Mouse (Mus musculus) liver, embryonic 11.5 days (tissue): Measurements from ENCODE around the gene Hdac9. TPM values are rescaled to one million over a fixed set of nuclear protein-coding genes. Genes with fewer than 3 reads are reported as not detected.

Experiments
- ATAC-seq: fragments of 200-750 bp; cut with Nextera tagmentation; replicated peaks from 2 replicates; pipeline ENCODE4 v1.8.0; 2017; ENCODE audit warnings: moderate number of reproducible peaks, mild to moderate bottlenecking, moderate TSS enrichment, moderate library complexity; ENCODE audit not compliant: low FRiP score
- DNase-seq: peaks from one replicate; pipeline ENCODE4 v3.0.0-alpha.2; 2017; ENCODE audit warnings: low spot score
- H3K27ac ChIP-seq: fragments of 300-500 bp; sonication (generic); 2 replicates; pipeline ENCODE4 v1.5.1; 2014; ENCODE audit warnings: mild to moderate bottlenecking, low read depth, low read length, control low read depth
- H3K27me3 ChIP-seq: fragments of 300-500 bp; sonication (generic); replicated peaks from 2 replicates; pipeline ENCODE4 v1.6.1; 2014; ENCODE audit warnings: low read length, mixed read lengths; ENCODE audit not compliant: control insufficient read depth, insufficient read depth
- H3K36me3 ChIP-seq: fragments of 300-500 bp; sonication (generic); 2 replicates; pipeline ENCODE4 v1.6.1; 2014; ENCODE audit warnings: mild to moderate bottlenecking, low read length, moderate library complexity, mixed read lengths; ENCODE audit not compliant: control insufficient read depth, insufficient read depth
- H3K4me1 ChIP-seq: fragments of 300-500 bp; sonication (generic); replicated peaks from 2 replicates; pipeline ENCODE4 v1.6.1; 2014; ENCODE audit warnings: low read length, mixed read lengths; ENCODE audit not compliant: control insufficient read depth, insufficient read depth
- H3K4me2 ChIP-seq: fragments of 300-500 bp; sonication (generic); 2 replicates; pipeline ENCODE4 v1.6.1; 2014; ENCODE audit warnings: mild to moderate bottlenecking, control low read depth, moderate library complexity
- H3K4me3 ChIP-seq: fragments of 300-500 bp; sonication (generic); 2 replicates; pipeline ENCODE4 v1.5.1; 2014; ENCODE audit warnings: low read depth, low read length, control low read depth
- H3K9ac ChIP-seq: fragments of 300-500 bp; sonication (generic); 2 replicates; pipeline ENCODE4 v1.6.1; 2014; ENCODE audit warnings: low read depth, low read length, control low read depth
- H3K9me3 ChIP-seq: fragments of 300-500 bp; sonication (generic); 2 replicates; pipeline ENCODE4 v1.6.1; 2016; ENCODE audit warnings: low read length, inconsistent platforms, mixed read lengths; ENCODE audit not compliant: control insufficient read depth
- WGBS: fragments of 180-500 bp; shearing (Covaris S2); extraction: QIAGEN DNeasy Blood & Tissue Kit; methylation state at CpG from one replicate; pipeline ENCODE4 v1.1.7; 2014; 5-methylcytosine and 5-hydroxymethylcytosine counted together
- polyA plus RNA-seq: library from polyadenylated mRNA; unstranded; fragments of >200 nt; fragmentation: Nextera tagmentation; extraction: Ambion mirVana; gene quantifications from 2 replicates; pipeline ENCODE4 v1.2.1, GENCODE M21; 2014

Gene Hdac9
- polyA plus RNA-seq, 1 experiment from 2014 or later = 3.5 TPM

- Histone ChIP-seq H3K4me2 (no peak overlapping the region), H3K4me3 (no peak overlapping the region), H3K27me3 (no peaks in the 10 kb centered on the region), H3K36me3 (no peaks in the 10 kb centered on the region), H3K4me1 (no peaks in the 10 kb centered on the region), H3K27ac (no peak overlapping the region), H3K9ac (no peak overlapping the region), H3K9me3 (no peaks in the 10 kb centered on the region)
- DNase-seq = no peak
- WGBS = 78% methylated on average over 4 of the region's 4 CpGs
- no peak for ATAC-seq
Observed at GRCm38 (mm10) chr12:34231621-34232150, 685.2 kb downstream of the Hdac9 start.

- Histone ChIP-seq H3K4me1 (no peaks in the 10 kb centered on the region), H3K4me2 (no peak overlapping the region), H3K9me3 (no peaks in the 10 kb centered on the region), H3K9ac (no peak overlapping the region), H3K4me3 (no peak overlapping the region), H3K27me3 (no peaks in the 10 kb centered on the region), H3K36me3 (no peaks in the 10 kb centered on the region), H3K27ac (no peak overlapping the region)
- ATAC-seq (no peak), DNase-seq (no peak)
- WGBS = 34% methylated on average over 2 of the region's 2 CpGs
Observed at GRCm38 (mm10) chr12:34224505-34224904, 692.4 kb downstream of the Hdac9 start.

- no peaks in the 10 kb centered on the region for H3K4me1 ChIP-seq
- WGBS = 63% methylated on average over 9 of the region's 9 CpGs
- H3K36me3 ChIP-seq = no peaks in the 10 kb centered on the region
- no peak for DNase-seq
- H3K9me3 ChIP-seq = no peaks in the 10 kb centered on the region
- no peaks in the 10 kb centered on the region for H3K27me3 ChIP-seq
- H3K4me3 ChIP-seq = no peak overlapping the region
- no peak overlapping the region for H3K4me2 ChIP-seq
- no peak for ATAC-seq
- no peak overlapping the region for H3K27ac ChIP-seq
- no peak overlapping the region for H3K9ac ChIP-seq
Observed at GRCm38 (mm10) chr12:34221014-34221413, 695.9 kb downstream of the Hdac9 start.

GRCm38 (mm10) chr12:34220051-34220926 is 696.6 kb downstream of the Hdac9 start:
- H3K9ac ChIP-seq = no peak overlapping the region
- no peak overlapping the region for H3K4me3 ChIP-seq
- no peaks in the 10 kb centered on the region for H3K36me3 ChIP-seq
- no peak overlapping the region for H3K27ac ChIP-seq
- DNase-seq (no peak), ATAC-seq (no peak)
- no peaks in the 10 kb centered on the region for H3K9me3 ChIP-seq
- no peaks in the 10 kb centered on the region for H3K4me1 ChIP-seq
- WGBS = 66% methylated on average over 9 of the region's 9 CpGs
- no peak overlapping the region for H3K4me2 ChIP-seq
- H3K27me3 ChIP-seq = no peaks in the 10 kb centered on the region

- 88% methylated on average over 2 of the region's 2 CpGs for WGBS
- H3K27ac ChIP-seq = no peak overlapping the region
- ATAC-seq = no peak
- no peaks in the 10 kb centered on the region for H3K36me3 ChIP-seq
- DNase-seq = no peak
- no peak overlapping the region for H3K4me2 ChIP-seq
- no peaks in the 10 kb centered on the region for H3K9me3 ChIP-seq
- H3K4me1 ChIP-seq = no peaks in the 10 kb centered on the region
- no peak overlapping the region for H3K9ac ChIP-seq
- H3K4me3 ChIP-seq = no peak overlapping the region
- no peaks in the 10 kb centered on the region for H3K27me3 ChIP-seq
Observed at GRCm38 (mm10) chr12:34218561-34218960, 698.3 kb downstream of the Hdac9 start.

GRCm38 (mm10) chr12:34215023-34216020 is 701.6 kb downstream of the Hdac9 start:
- WGBS = 67% methylated on average over 17 of the region's 17 CpGs
- ATAC-seq (no peak), DNase-seq (no peak)
- H3K36me3 ChIP-seq = no peaks in the 10 kb centered on the region
- no peaks in the 10 kb centered on the region for H3K4me1 ChIP-seq
- H3K9ac ChIP-seq = no peak overlapping the region
- H3K4me2 ChIP-seq = no peak overlapping the region
- no peak overlapping the region for H3K4me3 ChIP-seq
- H3K27me3 ChIP-seq = no peaks in the 10 kb centered on the region
- no peaks in the 10 kb centered on the region for H3K9me3 ChIP-seq
- H3K27ac ChIP-seq = no peak overlapping the region

- Histone ChIP-seq H3K4me3 (no peak overlapping the region), H3K27ac (no peak overlapping the region), H3K36me3 (no peaks in the 10 kb centered on the region), H3K9me3 (no peaks in the 10 kb centered on the region), H3K4me2 (no peak overlapping the region), H3K4me1 (no peaks in the 10 kb centered on the region), H3K27me3 (no peaks in the 10 kb centered on the region), H3K9ac (no peak overlapping the region)
- DNase-seq (no peak), ATAC-seq (no peak)
- 59% methylated on average over 3 of the region's 3 CpGs for WGBS
Observed at GRCm38 (mm10) chr12:34212162-34212561, 704.7 kb downstream of the Hdac9 start.

- H3K4me2 ChIP-seq = no peak overlapping the region
- no peak overlapping the region for H3K4me3 ChIP-seq
- H3K36me3 ChIP-seq = no peaks in the 10 kb centered on the region
- H3K27me3 ChIP-seq = no peaks in the 10 kb centered on the region
- no peak overlapping the region for H3K27ac ChIP-seq
- no peaks in the 10 kb centered on the region for H3K9me3 ChIP-seq
- no peak overlapping the region for H3K9ac ChIP-seq
- H3K4me1 ChIP-seq = no peaks in the 10 kb centered on the region
- DNase-seq (no peak), ATAC-seq (no peak)
- 88% methylated on average over 3 of the region's 3 CpGs for WGBS
Observed at GRCm38 (mm10) chr12:34201471-34201870, 715.4 kb downstream of the Hdac9 start.
